Mouse (Mus musculus): ENCODE measurements around the gene Rras2. TPM values are rescaled to one million over a fixed set of nuclear protein-coding genes. Genes with fewer than 3 reads are reported as not detected.

Rras2 gene
- polyA plus RNA-seq (2012; rRNA removed; ENCODE audit: low replicate concordance): 14.3 and 37.4 TPM in 2 replicates

DNA sequence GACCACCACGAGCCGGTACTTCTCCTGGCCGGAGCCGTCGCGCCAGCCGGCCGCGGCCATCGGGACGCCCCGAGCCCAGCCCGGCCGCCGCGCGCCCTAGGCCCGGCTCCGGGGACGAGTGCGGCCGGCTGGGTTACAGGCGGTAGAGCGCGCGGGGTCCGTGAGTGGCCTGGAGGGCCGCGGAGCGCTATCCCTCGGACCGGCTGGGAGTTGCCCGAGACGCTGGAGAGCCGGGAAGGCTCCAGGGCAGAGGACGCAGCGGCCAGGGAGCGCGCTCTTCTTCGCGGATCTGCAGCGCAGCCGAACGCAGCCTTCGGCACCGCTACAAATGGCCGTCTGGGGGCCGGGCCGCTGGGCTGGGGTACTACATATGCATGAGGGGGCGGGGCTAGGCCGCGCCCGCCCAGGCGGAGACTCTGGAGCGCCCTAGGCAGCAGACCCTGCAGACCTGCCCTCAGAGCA is at the start of gene Rras2:
TSS of gene Rras2 (minus strand) at position 338 of the 462 bp plus-strand sequence.

Other genes starting within 250 kb of the Rras2 start
- gene Copb1, start 136.9 kb upstream of the Rras2 start, polyA plus RNA-seq (2012; rRNA removed; ENCODE audit: low replicate concordance): 26.6 and 34.0 TPM in 2 replicates
- gene Psma1, start 158.3 kb upstream of the Rras2 start, polyA plus RNA-seq (2012; rRNA removed; ENCODE audit: low replicate concordance): 57.4 and 160 TPM in 2 replicates